In the genomic region with DNA sequence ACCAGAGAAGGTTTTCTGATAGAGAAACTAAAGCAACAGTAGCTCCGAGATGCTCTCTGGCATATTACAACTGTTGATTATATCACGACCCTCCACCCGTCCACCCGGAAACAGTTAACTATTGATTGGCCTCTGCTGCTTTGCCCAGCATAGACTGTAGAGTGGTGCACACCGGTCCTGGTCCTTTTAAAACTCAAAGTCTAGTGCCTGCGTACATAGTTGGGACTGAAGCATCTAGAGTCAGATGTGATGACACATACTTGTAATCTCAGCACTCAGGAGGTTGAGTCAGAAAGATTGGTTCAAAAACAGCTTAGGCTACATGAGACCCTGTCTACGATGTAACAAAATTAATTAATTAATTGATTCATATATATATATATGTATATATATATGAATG, we compare ENCODE assay signal across 9 mouse cellular contexts. TPM values are rescaled to one million over a fixed set of nuclear protein-coding genes. Genes with fewer than 3 reads are reported as not detected.
DNase-seq lines count a peak whose midpoint lies in the region; ATAC-seq and TF ChIP-seq lines count a peak whose summit lies in the region.
"Had no signal": no experiment of that assay in that cellular context is flagged by ENCODE, and none has a peak within 500 bp of the region (broad histone marks: within the 10 kb centered on the region; RNA-seq: fewer than 3 reads in every experiment).

No protein-coding gene starts in this region.

- H3K27me3 ChIP-seq in cerebellum, adult 2 months (ENCODE audit: control insufficient read depth, insufficient read depth, low read length) = no peaks in the 10 kb centered on the region
- H3K27me3 ChIP-seq in erythroblast, embryonic 14.5 days (ENCODE audit: control insufficient read depth) = peaks cover 6% of the 10 kb centered on the region
- no peaks in the 10 kb centered on the region for H3K27me3 ChIP-seq in liver, embryonic 11.5 days (replicated peaks; ENCODE audit: control insufficient read depth, insufficient read depth, low read length)

- TF ChIP-seq POLR2A in cerebellum, adult 2 months (IDR thresholded peaks at IDR 0.05; ENCODE audit: borderline replicate concordance, insufficient read depth, low read length) = no peak

- WGBS in cerebellum, adult 2 months = 20% methylated on average over 7 of the region's 7 CpGs
- WGBS in liver, embryonic 11.5 days = 15% methylated on average over 7 of the region's 7 CpGs

- peak overlapping the region; percentile 73 for H3K9ac ChIP-seq in liver, embryonic 11.5 days (ENCODE audit: low read depth, low read length)

- peak overlapping the region; percentile 75 for H3K4me2 ChIP-seq in liver, embryonic 11.5 days

- peak overlapping the region; percentile 74 for H3K4me3 ChIP-seq in cerebellum, adult 2 months (replicated peaks; ENCODE audit: insufficient read depth, low read depth, low read length)
- H3K4me3 ChIP-seq in erythroblast, embryonic 14.5 days (replicated peaks) = peak overlapping the region; percentile 65
- H3K4me3 ChIP-seq in liver, embryonic 11.5 days (ENCODE audit: low read depth, low read length) = peak overlapping the region; percentile 86

- H3K9me3 ChIP-seq in erythroblast, embryonic 14.5 days (ENCODE audit: control insufficient read depth, low read length) = no peaks in the 10 kb centered on the region
- H3K9me3 ChIP-seq in liver, embryonic 11.5 days (ENCODE audit: control insufficient read depth, low read length) = no peaks in the 10 kb centered on the region

- no peak for ATAC-seq in liver, embryonic 11.5 days (replicated peaks; ENCODE audit: low FRiP score)

- no peak overlapping the region for H3K27ac ChIP-seq in cerebellum, adult 2 months (ENCODE audit: insufficient read depth, low read length)
- H3K27ac ChIP-seq in liver, embryonic 11.5 days (ENCODE audit: low read depth, low read length) = peak overlapping the region; percentile 59; the same call in 1 of the 2 replicates

- TF ChIP-seq CTCF in cerebellum, adult 2 months (IDR thresholded peaks at IDR 0.05; ENCODE audit: borderline replicate concordance, insufficient read depth, low read depth, low read length) = no peak

- peaks cover 43% of the 10 kb centered on the region for H3K36me3 ChIP-seq in erythroblast, embryonic 14.5 days (ENCODE audit: control insufficient read depth)
- H3K36me3 ChIP-seq in liver, embryonic 11.5 days (ENCODE audit: control insufficient read depth, insufficient read depth, low read length) = peaks cover 10% of the 10 kb centered on the region; the same call in 1 of the 2 replicates

- H3K4me1 ChIP-seq in cerebellum, adult 2 months (ENCODE audit: control insufficient read depth, insufficient read depth, low read length) = peaks cover 3% of the 10 kb centered on the region
- peaks cover 70% of the 10 kb centered on the region for H3K4me1 ChIP-seq in erythroblast, embryonic 14.5 days (ENCODE audit: control insufficient read depth)
- H3K4me1 ChIP-seq in liver, embryonic 11.5 days (replicated peaks; ENCODE audit: control insufficient read depth, insufficient read depth, low read length) = peaks cover 16% of the 10 kb centered on the region

- DNase-seq in cerebellum, adult 2 months = no peak
- no peak for DNase-seq in cerebellum, postnatal 36 days
- peak; percentile 47 for DNase-seq in 3T3-L1 (ENCODE audit: low read depth, low spot score)
- no peak for DNase-seq in liver, embryonic 11.5 days (ENCODE audit: low spot score)
- no peak for DNase-seq in ovary, postnatal 10 days (ENCODE audit: low spot score)
- DNase-seq in cerebellum, adult 11-12 months = no peak
- DNase-seq in cerebellum, adult 9-10 months = no peak
- DNase-seq: kidney, postnatal 4 days had no signal

RNA-seq across cellular contexts. Expression of a gene that starts 0.7 kb away (rescaled TPM):
- 14.8 and 16.7 TPM in 2 replicates for polyA plus RNA-seq in cerebellum, adult 2 months (2012; rRNA removed)
- polyA plus RNA-seq in erythroblast, embryonic 14.5 days (2012) = 4.5 and 5.3 TPM in 2 replicates
- 41.4 and 43.0 TPM in 2 replicates for polyA plus RNA-seq in liver, embryonic 11.5 days (2014; fragmentation: Nextera tagmentation; extraction: Ambion mirVana)

RNA-seq across cellular contexts. Expression of a gene that starts 18.4 kb away (rescaled TPM):
- not detected in 2 replicates for polyA plus RNA-seq in cerebellum, adult 2 months (2012; rRNA removed)
- not detected in 2 replicates for polyA plus RNA-seq in erythroblast, embryonic 14.5 days (2012)
- polyA plus RNA-seq in liver, embryonic 11.5 days (2014; fragmentation: Nextera tagmentation; extraction: Ambion mirVana) = not detected in 2 replicates

RNA-seq across cellular contexts. Expression of a gene that starts 43.6 kb away (rescaled TPM):
- 44.4 and 44.9 TPM in 2 replicates for polyA plus RNA-seq in cerebellum, adult 2 months (2012; rRNA removed)
- 3.6 and 4.2 TPM in 2 replicates for polyA plus RNA-seq in erythroblast, embryonic 14.5 days (2012)
- polyA plus RNA-seq in liver, embryonic 11.5 days (2014; fragmentation: Nextera tagmentation; extraction: Ambion mirVana) = 25.6 and 30.7 TPM in 2 replicates
